Mouse (Mus musculus) fibroblast of lung, adult 2 months (primary cell): ENCODE measurements around the gene Sec61g.
"Not testable (repeated sequence)": the region's sequence is repeated elsewhere in the genome, so short reads cannot be mapped to it uniquely, and the experiment has no call there.

Experiments
- DNase-seq: peaks from one replicate; pipeline ENCODE4 v3.0.0-alpha.2; 2011; ENCODE audit warnings: low read depth

Sec61g gene

GRCm38 (mm10) chr11:16508052-16508654, at the start of gene Sec61g:
Gene Sec61g (minus strand): TSS chr11:16508484.
- peak; percentile 85 for DNase-seq

DNA sequence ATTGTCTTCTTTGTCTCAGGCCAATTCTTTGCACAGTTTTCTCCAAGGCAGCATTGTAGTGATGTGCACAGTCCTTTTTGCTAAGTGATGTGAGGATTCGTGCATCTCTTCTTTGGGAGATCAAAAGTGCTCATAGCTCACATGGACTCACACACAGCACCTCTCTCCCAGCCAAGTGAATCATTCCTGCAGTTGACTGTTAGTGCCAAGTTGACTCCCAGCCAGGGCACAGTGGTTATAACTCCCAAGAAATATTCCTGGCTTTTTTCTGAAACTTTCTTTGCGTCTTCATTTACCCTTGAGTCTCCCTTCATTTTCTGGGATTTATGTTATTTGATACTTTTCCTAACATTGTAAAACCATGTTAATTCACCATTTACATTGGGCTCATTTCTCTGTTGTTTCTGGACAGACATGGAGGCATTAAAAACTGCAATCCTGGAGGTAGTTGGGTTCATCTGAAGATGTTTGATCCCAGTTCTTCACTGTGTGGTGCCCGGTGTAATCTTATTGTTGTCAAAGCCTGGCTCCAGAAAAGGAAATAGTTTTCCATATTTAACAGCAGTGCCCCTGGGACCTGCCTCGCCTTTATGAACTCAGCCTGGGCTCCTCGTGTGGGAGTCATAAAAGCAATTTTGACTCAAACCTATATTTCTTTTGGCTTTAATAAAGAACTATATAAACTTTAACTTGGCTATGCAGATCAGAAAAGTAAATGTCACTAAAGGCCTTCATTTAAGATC, 38.3 kb upstream of the Sec61g start:
- DNase-seq, result peak; percentile 81

- no peak for DNase-seq
Measured at GRCm38 (mm10) chr11:16537379-16537778, 29.1 kb upstream of the Sec61g start.

DNA sequence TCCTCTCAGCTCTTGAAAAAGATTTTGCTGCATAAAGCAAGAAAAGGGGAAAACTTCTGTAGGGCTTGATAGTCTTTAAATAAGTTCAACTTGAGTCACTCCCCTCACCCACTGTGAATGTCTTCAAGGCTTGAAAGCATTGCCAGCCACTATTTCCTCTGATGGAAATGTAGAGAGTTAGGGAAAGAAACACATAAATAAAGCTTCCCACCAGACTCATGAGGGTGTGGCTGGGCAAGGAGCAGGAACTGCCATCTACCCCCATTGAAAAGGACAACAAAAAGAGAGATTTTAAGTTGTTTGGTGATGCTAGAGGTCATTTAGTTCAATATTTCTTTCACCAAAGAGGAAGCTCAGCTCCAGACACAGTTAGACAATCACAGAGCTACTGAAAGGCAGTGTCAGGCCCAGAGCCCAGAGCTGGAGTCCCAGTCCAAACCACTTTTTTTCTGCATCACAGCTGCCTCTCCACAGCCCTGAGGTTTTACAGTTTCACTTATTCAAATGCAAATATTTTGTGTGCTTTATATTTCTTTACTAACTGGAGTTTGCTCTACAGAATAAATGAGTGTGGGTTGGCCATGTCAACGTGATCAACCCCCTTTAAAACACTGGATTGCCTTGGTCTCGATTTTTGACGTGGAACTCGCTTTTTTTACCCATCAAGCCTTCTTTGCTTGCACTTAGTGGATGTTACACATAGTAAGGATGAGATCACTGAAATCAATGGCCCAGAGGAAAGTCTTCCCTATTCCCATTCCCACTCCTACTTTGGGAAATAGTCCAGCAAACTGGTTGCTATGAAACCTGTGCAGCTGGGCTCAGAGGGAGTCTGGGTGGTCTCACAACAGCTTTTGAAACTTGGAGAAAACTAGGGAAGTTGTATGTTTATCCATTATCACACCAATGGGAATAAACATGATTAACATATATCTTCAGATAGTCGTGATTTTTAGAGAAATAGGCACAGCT, 26.6 kb upstream of the Sec61g start:
- no peak for DNase-seq

GRCm38 (mm10) chr11:16532877-16533276, 24.6 kb upstream of the Sec61g start:
- no peak for DNase-seq

- DNase-seq, result no peak
Measured at GRCm38 (mm10) chr11:16528909-16529308, 20.6 kb upstream of the Sec61g start.

- DNase-seq, result no peak
Measured at GRCm38 (mm10) chr11:16528391-16528790, 20.1 kb upstream of the Sec61g start.

GRCm38 (mm10) chr11:16527743-16528142, 19.5 kb upstream of the Sec61g start:
- no peak for DNase-seq

DNA sequence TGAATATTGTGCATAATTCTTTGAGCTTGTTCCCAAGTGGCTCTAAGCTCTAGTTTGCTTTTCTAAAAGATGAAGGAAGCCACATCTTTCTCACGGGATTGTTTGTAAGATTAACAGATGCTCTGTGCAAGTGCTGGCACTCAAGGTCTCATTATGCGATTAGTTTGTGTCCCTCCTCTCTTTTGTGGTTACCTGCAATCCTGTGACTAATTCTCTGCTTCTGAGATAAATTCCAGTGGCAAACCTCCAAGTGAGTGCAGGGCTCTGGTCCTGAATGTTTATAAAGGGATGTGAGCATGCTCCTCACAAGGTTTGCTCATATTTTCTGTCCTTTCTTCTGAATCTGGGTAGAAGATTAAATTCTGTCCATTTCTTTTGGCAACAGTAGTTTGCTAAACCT, 18.2 kb upstream of the Sec61g start:
- DNase-seq, result peak; percentile 63

GRCm38 (mm10) chr11:16525724-16526123, 17.4 kb upstream of the Sec61g start:
- no peak for DNase-seq

DNA sequence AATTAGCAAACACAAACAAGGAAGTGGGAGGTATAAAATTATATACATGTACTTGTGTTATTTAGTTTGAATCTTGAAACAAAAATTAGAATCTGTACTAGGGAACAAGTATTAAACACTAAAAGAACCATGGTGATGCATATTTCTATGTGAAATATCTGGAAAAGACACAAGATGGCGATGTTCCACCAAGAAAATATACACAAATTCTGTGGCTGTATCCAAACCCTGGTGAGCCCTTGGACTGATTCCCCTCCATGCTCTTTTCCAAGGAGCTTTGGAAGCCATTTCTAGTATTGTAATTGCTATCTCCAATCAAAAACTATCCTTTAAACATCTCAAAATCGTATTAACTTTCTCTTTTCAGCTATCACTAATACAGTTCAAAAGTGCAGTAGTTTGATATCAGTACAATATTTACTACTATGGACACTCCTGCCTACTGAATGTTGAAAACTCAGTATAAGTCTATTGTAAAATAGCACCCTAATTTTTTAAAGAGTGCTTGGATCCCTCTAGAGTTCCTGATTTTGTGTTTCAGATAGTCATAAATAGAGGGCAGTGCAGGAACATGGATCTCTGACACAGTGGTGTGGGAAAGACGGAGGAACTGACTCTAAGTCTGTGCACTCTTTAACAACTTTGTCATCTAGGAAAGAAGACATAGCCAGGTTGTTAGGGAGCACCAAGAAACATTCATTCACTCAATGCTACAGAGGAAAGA, 16.8 kb upstream of the Sec61g start:
- peak; percentile 50 for DNase-seq

- not testable (repeated sequence) for DNase-seq
Measured at GRCm38 (mm10) chr11:16515081-16515480, 6.8 kb upstream of the Sec61g start.

DNA sequence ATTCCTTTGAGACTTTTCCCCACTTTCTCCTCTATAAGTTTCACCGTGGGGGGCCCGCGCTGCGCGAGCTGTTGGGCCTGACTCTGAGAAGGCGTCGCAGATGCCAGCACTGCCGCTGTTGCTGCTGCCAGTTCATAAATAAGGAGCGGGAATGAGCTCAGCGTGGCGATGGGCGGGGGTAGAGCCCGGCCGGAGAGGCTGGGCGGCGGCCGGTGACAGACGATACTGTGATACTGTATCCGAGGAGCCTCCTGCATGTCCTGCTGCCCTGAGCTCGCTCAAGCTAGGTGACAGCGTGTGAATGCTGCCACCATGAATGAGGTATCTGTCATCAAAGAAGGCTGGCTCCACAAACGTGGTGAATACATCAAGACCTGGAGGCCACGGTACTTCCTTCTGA, 5.9 kb upstream of the Sec61g start:
- not testable (repeated sequence) for DNase-seq

DNA sequence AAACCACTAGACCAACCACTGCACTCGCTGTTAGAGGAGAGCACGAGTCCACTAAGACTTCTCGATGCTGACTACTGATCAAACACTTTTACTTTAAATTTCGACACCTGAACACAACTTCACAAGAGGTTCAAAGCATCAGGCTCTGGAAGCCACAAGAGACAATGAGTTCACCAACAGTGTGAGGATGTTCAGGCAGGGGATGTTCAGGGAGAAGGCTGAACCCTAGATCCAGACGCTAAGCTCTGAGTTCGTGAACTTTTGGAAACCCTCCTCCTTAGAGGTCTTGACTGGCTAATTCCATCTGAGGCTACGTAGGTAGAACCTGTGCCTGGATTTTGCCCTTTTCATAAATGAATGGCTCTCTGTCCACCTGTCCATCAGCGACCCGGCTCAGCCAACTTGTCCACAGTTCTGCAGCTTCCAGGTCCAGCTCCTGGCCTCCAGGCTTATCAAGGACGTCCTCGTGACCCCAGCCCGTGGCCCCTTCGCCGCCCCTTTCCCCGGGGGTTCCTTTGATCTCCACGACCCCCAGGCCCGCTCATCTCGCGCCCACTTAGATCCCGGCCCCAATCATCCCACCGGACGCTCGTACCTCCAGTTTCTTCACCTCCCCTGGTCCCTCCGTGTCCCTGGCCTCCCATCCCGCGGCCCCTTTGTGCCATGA, 766 bp downstream of the Sec61g start:
- no peak for DNase-seq

- no peak for DNase-seq
Measured at GRCm38 (mm10) chr11:16505999-16506398, 2.3 kb downstream of the Sec61g start.

- no peak for DNase-seq
Measured at GRCm38 (mm10) chr11:16503150-16503549, 5.1 kb downstream of the Sec61g start.

DNA sequence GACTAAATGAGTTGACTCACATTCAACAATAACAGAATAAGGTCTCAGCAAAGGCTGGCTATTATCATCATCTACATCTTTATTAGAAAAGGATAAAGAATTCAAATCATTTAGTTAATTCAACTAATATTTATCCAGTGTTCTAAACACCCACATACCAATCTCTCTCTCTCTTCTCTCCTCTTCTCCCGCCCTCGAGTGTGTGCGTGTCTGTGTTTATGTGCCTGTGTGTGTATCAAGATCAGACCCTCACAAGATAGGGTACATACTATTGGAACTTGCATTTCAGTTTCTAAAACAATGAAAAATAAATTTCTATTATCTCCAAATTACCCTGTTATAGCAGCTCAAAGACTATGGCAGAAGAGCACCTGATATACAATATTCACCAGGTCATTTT, 5.5 kb downstream of the Sec61g start:
- no peak for DNase-seq

DNA sequence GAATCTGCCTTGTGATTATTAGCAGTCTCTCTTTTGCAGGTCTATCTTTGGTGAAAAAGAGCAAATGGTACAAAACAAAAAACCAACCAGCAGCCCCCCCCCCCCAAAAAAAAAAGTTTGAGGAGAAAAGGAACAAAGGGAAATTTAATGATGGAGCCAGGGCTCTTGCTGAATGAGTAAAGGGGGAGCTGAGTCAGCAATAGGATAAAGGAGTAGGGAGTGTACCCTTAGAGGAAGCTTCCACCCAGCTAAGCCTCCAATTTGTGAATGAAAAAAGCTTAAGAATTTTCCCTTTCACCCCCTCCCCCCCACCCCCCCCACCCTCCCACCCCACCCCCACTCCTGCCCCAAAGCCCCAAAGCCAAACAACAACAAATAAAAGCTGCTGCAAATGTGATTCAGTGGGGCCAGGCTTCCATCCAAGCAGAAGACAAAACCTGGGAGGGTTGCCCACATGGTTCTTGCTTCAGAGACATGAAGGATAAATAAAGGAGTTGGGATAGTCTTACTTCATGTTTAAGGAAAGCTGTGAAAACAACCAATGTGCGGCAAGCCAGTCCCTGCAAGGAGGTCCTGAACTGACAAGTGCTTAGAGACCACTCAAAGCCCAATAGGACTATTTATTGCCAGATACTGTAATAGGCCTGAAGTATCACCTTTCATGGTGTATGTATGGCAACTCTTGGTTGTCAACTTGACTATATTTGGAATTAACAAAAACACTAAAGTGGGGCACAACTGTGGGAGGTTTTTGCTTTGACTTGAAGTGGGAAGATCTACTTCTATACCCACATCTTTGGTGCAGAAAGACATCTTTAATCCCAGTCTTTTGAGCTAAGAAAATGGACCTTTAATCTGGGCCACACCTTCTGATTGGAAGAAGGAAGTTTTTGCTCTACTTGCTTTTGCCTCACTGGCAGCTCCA, 9.3 kb downstream of the Sec61g start:
- DNase-seq, result no peak
